Mouse (Mus musculus) CD8-positive naive resting alpha-beta T cell, adult 2 months (primary cell): ENCODE measurements at regions not wholly inside any gene's neighbourhood (a gene's known extent, or its start where the extent isn't known, plus 50 kb on each side); places are given as distances from the start of the nearest gene placed in this dataset.

Experiments
- DNase-seq, 2 experiments: peaks; one replicate each; pipeline ENCODE4 v3.0.0; 2022; ENCODE audit warnings: low read depth in 2 of 2, low spot score in 2 of 2

GRCm38 (mm10) chr3:147982831-147983230 is 1007.5 kb downstream of the Adgrl2 start:
- no peak for DNase-seq

- DNase-seq, result no peak
Measured at GRCm38 (mm10) chr3:147981621-147982020, 1008.7 kb downstream of the Adgrl2 start.

- no peak for DNase-seq
Measured at GRCm38 (mm10) chr3:147976579-147976978, 1013.8 kb downstream of the Adgrl2 start.

- DNase-seq, result no peak
Measured at GRCm38 (mm10) chr3:147976069-147976468, 1014.3 kb downstream of the Adgrl2 start.

GRCm38 (mm10) chr3:147975500-147975899 is 1014.9 kb downstream of the Adgrl2 start:
- no peak for DNase-seq

- DNase-seq, result no peak
Measured at GRCm38 (mm10) chr3:147974515-147974914, 1015.8 kb downstream of the Adgrl2 start.

- no peak for DNase-seq
Measured at GRCm38 (mm10) chr3:147968271-147968670, 1022.1 kb downstream of the Adgrl2 start.

- DNase-seq, result no peak
Measured at GRCm38 (mm10) chr3:147967866-147968265, 1022.5 kb downstream of the Adgrl2 start.

GRCm38 (mm10) chr3:147967261-147967660 is 1023.1 kb downstream of the Adgrl2 start:
- DNase-seq, result no peak

- no peak for DNase-seq
Measured at GRCm38 (mm10) chr3:147966827-147967226, 1023.5 kb downstream of the Adgrl2 start.

- no peak for DNase-seq
Measured at GRCm38 (mm10) chr3:147966379-147966778, 1024.0 kb downstream of the Adgrl2 start.

- DNase-seq, result no peak
Measured at GRCm38 (mm10) chr3:147963698-147964476, 1026.5 kb downstream of the Adgrl2 start.

- DNase-seq, result no peak
Measured at GRCm38 (mm10) chr3:147948041-147948592, 1042.2 kb downstream of the Adgrl2 start.

GRCm38 (mm10) chr3:147943314-147943713 is 1047.0 kb downstream of the Adgrl2 start:
- DNase-seq, result no peak

- DNase-seq, result no peak
Measured at GRCm38 (mm10) chr3:147930811-147931251, 1059.5 kb downstream of the Adgrl2 start.

- no peak for DNase-seq
Measured at GRCm38 (mm10) chr3:147920181-147920580, 1068.0 kb downstream of the Ttll7 start.

GRCm38 (mm10) chr3:147919701-147920100 is 1067.5 kb downstream of the Ttll7 start:
- no peak for DNase-seq

GRCm38 (mm10) chr3:147919146-147919545 is 1067.0 kb downstream of the Ttll7 start:
- no peak for DNase-seq

GRCm38 (mm10) chr3:147896751-147897150 is 1044.6 kb downstream of the Ttll7 start:
- no peak for DNase-seq

- DNase-seq, result no peak
Measured at GRCm38 (mm10) chr3:147891682-147892081, 1039.5 kb downstream of the Ttll7 start.

GRCm38 (mm10) chr3:147886261-147886893 is 1034.2 kb downstream of the Ttll7 start:
- DNase-seq, result no peak

- DNase-seq, result no peak
Measured at GRCm38 (mm10) chr3:147882936-147883645, 1030.9 kb downstream of the Ttll7 start.
